Mouse (Mus musculus) heart, adult 2 months (tissue): ENCODE measurements at regions not wholly inside any gene's neighbourhood (a gene's known extent, or its start where the extent isn't known, plus 50 kb on each side); places are given as distances from the start of the nearest gene placed in this dataset.

ENCODE experiments used
- DNase-seq, 2 experiments: peaks; one replicate each; pipeline ENCODE4 v3.0.0; 2021
- H3K27ac ChIP-seq: fragments of 200-600 bp; 2 replicates; pipeline ENCODE4 v1.8.1; 2022
- H3K27me3 ChIP-seq: fragments of 200-500 bp; 2 replicates; pipeline ENCODE4 v1.6.1; 2012; ENCODE audit warnings: mild to moderate bottlenecking, low read length, inconsistent platforms, mixed read lengths; ENCODE audit not compliant: control insufficient read depth, insufficient read depth
- H3K36me3 ChIP-seq: fragments of 200-500 bp; 2 replicates; pipeline ENCODE4 v1.6.1; 2012; ENCODE audit warnings: low read length, inconsistent platforms; ENCODE audit not compliant: control insufficient read depth, insufficient read depth
- H3K4me1 ChIP-seq: fragments of 200-500 bp; 2 replicates; pipeline ENCODE4 v1.6.1; 2011; ENCODE audit warnings: low read length; ENCODE audit not compliant: control insufficient read depth, insufficient read depth
- H3K4me3 ChIP-seq: fragments of 200-600 bp; 2 replicates; pipeline ENCODE4 v1.8.1; 2022
- H3K79me2 ChIP-seq: fragments of 200-500 bp; replicated peaks from 2 replicates; pipeline ENCODE4 v1.6.1; 2012; ENCODE audit warnings: mild to moderate bottlenecking, inconsistent platforms, low read length, moderate library complexity, mixed read lengths; ENCODE audit not compliant: control insufficient read depth, insufficient read depth
- H3K9ac ChIP-seq: fragments of 200-500 bp; 2 replicates; pipeline ENCODE4 v1.6.1; 2012; ENCODE audit warnings: low read depth, mild to moderate bottlenecking, control low read depth, inconsistent platforms, low read length, mixed read lengths
- CTCF ChIP-seq: fragments of 200-600 bp; IDR thresholded peaks from 2 replicates; pipeline ENCODE4 v1.8.1; 2022; ENCODE audit warnings: antibody characterized with exemption, mild to moderate bottlenecking, moderate library complexity
- EP300 ChIP-seq: fragments of 200-500 bp; IDR thresholded peaks from 2 replicates; pipeline ENCODE4 v1.6.1; 2011; ENCODE audit warnings: low read depth, low read length, control low read depth; ENCODE audit not compliant: insufficient read depth
- POLR2A ChIP-seq: fragments of 200-500 bp; IDR thresholded peaks from 2 replicates; pipeline ENCODE4 v1.6.1; 2011; ENCODE audit warnings: mild to moderate bottlenecking, low read depth, low read length, control low read depth; ENCODE audit not compliant: insufficient read depth
- WGBS: fragments of 180-500 bp; shearing (Covaris S2); methylation state at CpG from one replicate; pipeline ENCODE4 v1.1.7; 2018; 5-methylcytosine and 5-hydroxymethylcytosine counted together
- intact Hi-C: fragments of 180-260 bp; cut with DNase I; formaldehyde crosslinking; loops from one replicate; pipeline ENCODE4 v1.15.1; 2025

GRCm38 (mm10) chr3:51082831-51083575 is 141.2 kb upstream of the Noct start:
- Histone ChIP-seq H3K4me1 (peaks cover 2% of the 10 kb centered on the region; the same call in 1 of the 2 replicates), H3K4me3 (no peak overlapping the region), H3K36me3 (no peaks in the 10 kb centered on the region), H3K79me2 (no peaks in the 10 kb centered on the region), H3K27me3 (no peaks in the 10 kb centered on the region), H3K9ac (no peak overlapping the region), H3K27ac (no peak overlapping the region)
- TF ChIP-seq EP300 = no peak
- no peak for TF ChIP-seq CTCF
- TF ChIP-seq POLR2A = no peak
- 76% methylated on average over 11 of the region's 11 CpGs for WGBS
- no peak for DNase-seq
- intact Hi-C loops = no loop called here

- no peak overlapping the region for H3K9ac ChIP-seq
- no peaks in the 10 kb centered on the region for H3K27me3 ChIP-seq
- no peak for TF ChIP-seq CTCF
- no peak for TF ChIP-seq POLR2A
- no peak for TF ChIP-seq EP300
- H3K27ac ChIP-seq = no peak overlapping the region
- H3K4me3 ChIP-seq = no peak overlapping the region
- no peak for DNase-seq
- no peaks in the 10 kb centered on the region for H3K36me3 ChIP-seq
- H3K79me2 ChIP-seq = no peaks in the 10 kb centered on the region
- WGBS = 84% methylated on average over 7 of the region's 7 CpGs
- intact Hi-C loops = no loop called here
- peaks cover 2% of the 10 kb centered on the region; the same call in 1 of the 2 replicates for H3K4me1 ChIP-seq
Measured at GRCm38 (mm10) chr3:51083583-51083982, 140.7 kb upstream of the Noct start.

- Histone ChIP-seq H3K36me3 (no peaks in the 10 kb centered on the region), H3K79me2 (no peaks in the 10 kb centered on the region), H3K4me3 (no peak overlapping the region), H3K27ac (no peak overlapping the region), H3K27me3 (no peaks in the 10 kb centered on the region), H3K4me1 (peaks cover 2% of the 10 kb centered on the region; the same call in 1 of the 2 replicates), H3K9ac (no peak overlapping the region)
- intact Hi-C loops = no loop called here
- DNase-seq = no peak
- TF ChIP-seq EP300 = no peak
- no peak for TF ChIP-seq CTCF
- TF ChIP-seq POLR2A = no peak
- 28% methylated on average over 10 of the region's 10 CpGs for WGBS
Measured at GRCm38 (mm10) chr3:51086441-51086849, 137.8 kb upstream of the Noct start.

- WGBS = 86% methylated on average over 4 of the region's 4 CpGs
- H3K27me3 ChIP-seq = no peaks in the 10 kb centered on the region
- no peaks in the 10 kb centered on the region for H3K36me3 ChIP-seq
- no peak for TF ChIP-seq CTCF
- no peak for TF ChIP-seq EP300
- no peak for TF ChIP-seq POLR2A
- intact Hi-C loops = no loop called here
- no peak overlapping the region for H3K27ac ChIP-seq
- no peak for DNase-seq
- peaks cover 2% of the 10 kb centered on the region; the same call in 1 of the 2 replicates for H3K4me1 ChIP-seq
- H3K79me2 ChIP-seq = no peaks in the 10 kb centered on the region
- H3K9ac ChIP-seq = no peak overlapping the region
- no peak overlapping the region for H3K4me3 ChIP-seq
Measured at GRCm38 (mm10) chr3:51087076-51087475, 137.2 kb upstream of the Noct start.

- Histone ChIP-seq H3K9ac (no peak overlapping the region), H3K4me1 (peaks cover 2% of the 10 kb centered on the region; the same call in 1 of the 2 replicates), H3K4me3 (no peak overlapping the region), H3K27ac (no peak overlapping the region), H3K79me2 (no peaks in the 10 kb centered on the region), H3K36me3 (no peaks in the 10 kb centered on the region), H3K27me3 (no peaks in the 10 kb centered on the region)
- TF ChIP-seq CTCF (no peak), EP300 (no peak), POLR2A (no peak)
- intact Hi-C loops = no loop called here
- WGBS = 86% methylated on average over 10 of the region's 10 CpGs
- DNase-seq = no peak
Measured at GRCm38 (mm10) chr3:51089036-51089669, 135.1 kb upstream of the Noct start.

- no peak overlapping the region for H3K4me3 ChIP-seq
- WGBS = 75% methylated on average over 4 of the region's 4 CpGs
- H3K4me1 ChIP-seq = no peaks in the 10 kb centered on the region
- H3K36me3 ChIP-seq = no peaks in the 10 kb centered on the region
- H3K9ac ChIP-seq = no peak overlapping the region
- no peak for DNase-seq
- intact Hi-C loops = no loop called here
- H3K27me3 ChIP-seq = no peaks in the 10 kb centered on the region
- H3K27ac ChIP-seq = no peak overlapping the region
- TF ChIP-seq EP300 (no peak), POLR2A (no peak)
- no peaks in the 10 kb centered on the region for H3K79me2 ChIP-seq
Measured at GRCm38 (mm10) chr3:51091478-51091877, 132.8 kb upstream of the Noct start.
